Mouse (Mus musculus): ENCODE measurements around the gene Glis1. TPM values are rescaled to one million over a fixed set of nuclear protein-coding genes. Genes with fewer than 3 reads are reported as not detected.

Gene Glis1
- polyA plus RNA-seq, 1 experiment from 2014 or later: 1.1 TPM

- WGBS: 17% methylated on average over 4 of the region's 5 CpGs
- H3K27ac ChIP-seq (ENCODE audit: low read length): no peak overlapping the region
Observed at GRCm38 (mm10) chr4:107520816-107521215, 86.4 kb downstream of the Glis1 start.

GRCm38 (mm10) chr4:107523607-107524151, 89.3 kb downstream of the Glis1 start:
- Histone ChIP-seq H3K27me3 (replicated peaks; ENCODE audit: control insufficient read depth, insufficient read depth, low read length) (no peaks in the 10 kb centered on the region), H3K9me3 (ENCODE audit: control insufficient read depth, low read length) (no peaks in the 10 kb centered on the region), H3K9ac (replicated peaks; ENCODE audit: low read depth, low read length) (no peak overlapping the region), H3K4me1 (replicated peaks; ENCODE audit: control insufficient read depth, insufficient read depth, low read length) (no peaks in the 10 kb centered on the region), H3K36me3 (ENCODE audit: control insufficient read depth, insufficient read depth) (no peaks in the 10 kb centered on the region), H3K4me2 (ENCODE audit: low read length) (no peak overlapping the region), H3K4me3 (replicated peaks; ENCODE audit: low read length) (no peak overlapping the region), H3K27ac (ENCODE audit: low read length) (no peak overlapping the region)
- 77% methylated on average over 11 of the region's 11 CpGs for WGBS
- ATAC-seq: no peak

More at GRCm38 (mm10) chr4:107520816-107521215, 86.4 kb downstream of the Glis1 start:
- ATAC-seq: no peak
- H3K4me2 ChIP-seq (ENCODE audit: low read length): no peak overlapping the region
- no peak overlapping the region for H3K9ac ChIP-seq (replicated peaks; ENCODE audit: low read depth, low read length)
- no peaks in the 10 kb centered on the region for H3K4me1 ChIP-seq (replicated peaks; ENCODE audit: control insufficient read depth, insufficient read depth, low read length)
- H3K4me3 ChIP-seq (replicated peaks; ENCODE audit: low read length): no peak overlapping the region
- no peaks in the 10 kb centered on the region for H3K9me3 ChIP-seq (ENCODE audit: control insufficient read depth, low read length)
- H3K36me3 ChIP-seq (ENCODE audit: control insufficient read depth, insufficient read depth): no peaks in the 10 kb centered on the region
- H3K27me3 ChIP-seq (replicated peaks; ENCODE audit: control insufficient read depth, insufficient read depth, low read length): no peaks in the 10 kb centered on the region

GRCm38 (mm10) chr4:107535126-107535525, 100.7 kb downstream of the Glis1 start:
- Histone ChIP-seq H3K27ac (ENCODE audit: low read length) (no peak overlapping the region), H3K4me2 (ENCODE audit: low read length) (no peak overlapping the region), H3K4me3 (replicated peaks; ENCODE audit: low read length) (no peak overlapping the region), H3K27me3 (replicated peaks; ENCODE audit: control insufficient read depth, insufficient read depth, low read length) (no peaks in the 10 kb centered on the region), H3K9me3 (ENCODE audit: control insufficient read depth, low read length) (no peaks in the 10 kb centered on the region), H3K36me3 (ENCODE audit: control insufficient read depth, insufficient read depth) (no peaks in the 10 kb centered on the region), H3K9ac (replicated peaks; ENCODE audit: low read depth, low read length) (no peak overlapping the region), H3K4me1 (replicated peaks; ENCODE audit: control insufficient read depth, insufficient read depth, low read length) (no peaks in the 10 kb centered on the region)
- no peak for ATAC-seq
- 73% methylated on average over 11 of the region's 11 CpGs for WGBS

GRCm38 (mm10) chr4:107538116-107538515, 103.7 kb downstream of the Glis1 start:
- H3K4me1 ChIP-seq (replicated peaks; ENCODE audit: control insufficient read depth, insufficient read depth, low read length): no peaks in the 10 kb centered on the region
- H3K27me3 ChIP-seq (replicated peaks; ENCODE audit: control insufficient read depth, insufficient read depth, low read length): no peaks in the 10 kb centered on the region
- H3K36me3 ChIP-seq (ENCODE audit: control insufficient read depth, insufficient read depth): no peaks in the 10 kb centered on the region
- no peak overlapping the region for H3K27ac ChIP-seq (ENCODE audit: low read length)
- ATAC-seq: no peak
- H3K4me3 ChIP-seq (replicated peaks; ENCODE audit: low read length): no peak overlapping the region
- H3K9ac ChIP-seq (replicated peaks; ENCODE audit: low read depth, low read length): no peak overlapping the region
- no peak overlapping the region for H3K4me2 ChIP-seq (ENCODE audit: low read length)
- no peaks in the 10 kb centered on the region for H3K9me3 ChIP-seq (ENCODE audit: control insufficient read depth, low read length)
- 64% methylated on average over 13 of the region's 13 CpGs for WGBS

- ATAC-seq: no peak
- Histone ChIP-seq H3K4me2 (ENCODE audit: low read length) (no peak overlapping the region), H3K27me3 (replicated peaks; ENCODE audit: control insufficient read depth, insufficient read depth, low read length) (no peaks in the 10 kb centered on the region), H3K36me3 (ENCODE audit: control insufficient read depth, insufficient read depth) (no peaks in the 10 kb centered on the region), H3K9me3 (ENCODE audit: control insufficient read depth, low read length) (no peaks in the 10 kb centered on the region), H3K4me3 (replicated peaks; ENCODE audit: low read length) (no peak overlapping the region), H3K27ac (ENCODE audit: low read length) (no peak overlapping the region), H3K4me1 (replicated peaks; ENCODE audit: control insufficient read depth, insufficient read depth, low read length) (no peaks in the 10 kb centered on the region), H3K9ac (replicated peaks; ENCODE audit: low read depth, low read length) (no peak overlapping the region)
- WGBS: 72% methylated on average over 3 of the region's 3 CpGs
Observed at GRCm38 (mm10) chr4:107538561-107538960, 104.2 kb downstream of the Glis1 start.

GRCm38 (mm10) chr4:107539021-107539420, 104.6 kb downstream of the Glis1 start:
- no peaks in the 10 kb centered on the region for H3K27me3 ChIP-seq (replicated peaks; ENCODE audit: control insufficient read depth, insufficient read depth, low read length)
- no peaks in the 10 kb centered on the region for H3K9me3 ChIP-seq (ENCODE audit: control insufficient read depth, low read length)
- no peak overlapping the region for H3K4me2 ChIP-seq (ENCODE audit: low read length)
- H3K4me3 ChIP-seq (replicated peaks; ENCODE audit: low read length): no peak overlapping the region
- no peak for ATAC-seq
- no peak overlapping the region for H3K9ac ChIP-seq (replicated peaks; ENCODE audit: low read depth, low read length)
- no peak overlapping the region for H3K27ac ChIP-seq (ENCODE audit: low read length)
- H3K36me3 ChIP-seq (ENCODE audit: control insufficient read depth, insufficient read depth): no peaks in the 10 kb centered on the region
- 86% methylated on average over 3 of the region's 3 CpGs for WGBS
- no peaks in the 10 kb centered on the region for H3K4me1 ChIP-seq (replicated peaks; ENCODE audit: control insufficient read depth, insufficient read depth, low read length)

GRCm38 (mm10) chr4:107541821-107542220, 107.4 kb downstream of the Glis1 start:
- Histone ChIP-seq H3K4me3 (replicated peaks; ENCODE audit: low read length) (no peak overlapping the region), H3K9ac (replicated peaks; ENCODE audit: low read depth, low read length) (no peak overlapping the region), H3K9me3 (ENCODE audit: control insufficient read depth, low read length) (no peaks in the 10 kb centered on the region), H3K4me1 (replicated peaks; ENCODE audit: control insufficient read depth, insufficient read depth, low read length) (peaks cover 9% of the 10 kb centered on the region), H3K27ac (ENCODE audit: low read length) (no peak overlapping the region), H3K36me3 (ENCODE audit: control insufficient read depth, insufficient read depth) (no peaks in the 10 kb centered on the region), H3K4me2 (ENCODE audit: low read length) (no peak overlapping the region), H3K27me3 (replicated peaks; ENCODE audit: control insufficient read depth, insufficient read depth, low read length) (no peaks in the 10 kb centered on the region)
- ATAC-seq: no peak
- WGBS: 75% methylated on average over 4 of the region's 4 CpGs

GRCm38 (mm10) chr4:107544843-107545242, 110.5 kb downstream of the Glis1 start:
- no peak overlapping the region for H3K4me2 ChIP-seq (ENCODE audit: low read length)
- no peak overlapping the region for H3K4me3 ChIP-seq (replicated peaks; ENCODE audit: low read length)
- no peak for ATAC-seq
- no peaks in the 10 kb centered on the region for H3K27me3 ChIP-seq (replicated peaks; ENCODE audit: control insufficient read depth, insufficient read depth, low read length)
- H3K9ac ChIP-seq (replicated peaks; ENCODE audit: low read depth, low read length): no peak overlapping the region
- H3K36me3 ChIP-seq (ENCODE audit: control insufficient read depth, insufficient read depth): no peaks in the 10 kb centered on the region
- no peak overlapping the region for H3K27ac ChIP-seq (ENCODE audit: low read length)
- peaks cover 12% of the 10 kb centered on the region for H3K4me1 ChIP-seq (replicated peaks; ENCODE audit: control insufficient read depth, insufficient read depth, low read length)
- no peaks in the 10 kb centered on the region for H3K9me3 ChIP-seq (ENCODE audit: control insufficient read depth, low read length)
- 83% methylated on average over 5 of the region's 5 CpGs for WGBS

- no peak overlapping the region for H3K4me2 ChIP-seq (ENCODE audit: low read length)
- no peak for ATAC-seq
- no peaks in the 10 kb centered on the region for H3K27me3 ChIP-seq (replicated peaks; ENCODE audit: control insufficient read depth, insufficient read depth, low read length)
- no peak overlapping the region for H3K4me3 ChIP-seq (replicated peaks; ENCODE audit: low read length)
- no peak overlapping the region for H3K27ac ChIP-seq (ENCODE audit: low read length)
- H3K4me1 ChIP-seq (replicated peaks; ENCODE audit: control insufficient read depth, insufficient read depth, low read length): peaks cover 12% of the 10 kb centered on the region
- no peaks in the 10 kb centered on the region for H3K36me3 ChIP-seq (ENCODE audit: control insufficient read depth, insufficient read depth)
- H3K9ac ChIP-seq (replicated peaks; ENCODE audit: low read depth, low read length): no peak overlapping the region
- 78% methylated on average over 1 of the region's 1 CpGs for WGBS
- no peaks in the 10 kb centered on the region for H3K9me3 ChIP-seq (ENCODE audit: control insufficient read depth, low read length)
Observed at GRCm38 (mm10) chr4:107545726-107546125, 111.3 kb downstream of the Glis1 start.

- H3K9me3 ChIP-seq (ENCODE audit: control insufficient read depth, low read length): no peaks in the 10 kb centered on the region
- H3K27me3 ChIP-seq (replicated peaks; ENCODE audit: control insufficient read depth, insufficient read depth, low read length): no peaks in the 10 kb centered on the region
- H3K4me2 ChIP-seq (ENCODE audit: low read length): no peak overlapping the region
- no peak overlapping the region for H3K4me3 ChIP-seq (replicated peaks; ENCODE audit: low read length)
- ATAC-seq: peak; percentile 76
- no peak overlapping the region for H3K9ac ChIP-seq (replicated peaks; ENCODE audit: low read depth, low read length)
- H3K27ac ChIP-seq (ENCODE audit: low read length): no peak overlapping the region
- no peaks in the 10 kb centered on the region for H3K36me3 ChIP-seq (ENCODE audit: control insufficient read depth, insufficient read depth)
- H3K4me1 ChIP-seq (replicated peaks; ENCODE audit: control insufficient read depth, insufficient read depth, low read length): peaks cover 12% of the 10 kb centered on the region
- 40% methylated on average over 8 of the region's 8 CpGs for WGBS
Observed at GRCm38 (mm10) chr4:107546525-107546924, 112.1 kb downstream of the Glis1 start.

Measured in forebrain, embryonic 16.5 days (tissue).